Mouse (Mus musculus) erythroblast, embryonic 14.5 days (primary cell): Measurements from ENCODE around the gene Nipsnap3b.

Experiments
- GATA1 ChIP-seq: IDR thresholded peaks from 2 replicates; pipeline ENCODE4 v1.6.1; 2012; ENCODE audit warnings: low read length, inconsistent platforms, mixed read lengths
- TAL1 ChIP-seq: IDR thresholded peaks from 3 replicates; pipeline ENCODE4 v1.6.1; 2012; ENCODE audit warnings: low read length, inconsistent platforms, mixed read lengths

DNA sequence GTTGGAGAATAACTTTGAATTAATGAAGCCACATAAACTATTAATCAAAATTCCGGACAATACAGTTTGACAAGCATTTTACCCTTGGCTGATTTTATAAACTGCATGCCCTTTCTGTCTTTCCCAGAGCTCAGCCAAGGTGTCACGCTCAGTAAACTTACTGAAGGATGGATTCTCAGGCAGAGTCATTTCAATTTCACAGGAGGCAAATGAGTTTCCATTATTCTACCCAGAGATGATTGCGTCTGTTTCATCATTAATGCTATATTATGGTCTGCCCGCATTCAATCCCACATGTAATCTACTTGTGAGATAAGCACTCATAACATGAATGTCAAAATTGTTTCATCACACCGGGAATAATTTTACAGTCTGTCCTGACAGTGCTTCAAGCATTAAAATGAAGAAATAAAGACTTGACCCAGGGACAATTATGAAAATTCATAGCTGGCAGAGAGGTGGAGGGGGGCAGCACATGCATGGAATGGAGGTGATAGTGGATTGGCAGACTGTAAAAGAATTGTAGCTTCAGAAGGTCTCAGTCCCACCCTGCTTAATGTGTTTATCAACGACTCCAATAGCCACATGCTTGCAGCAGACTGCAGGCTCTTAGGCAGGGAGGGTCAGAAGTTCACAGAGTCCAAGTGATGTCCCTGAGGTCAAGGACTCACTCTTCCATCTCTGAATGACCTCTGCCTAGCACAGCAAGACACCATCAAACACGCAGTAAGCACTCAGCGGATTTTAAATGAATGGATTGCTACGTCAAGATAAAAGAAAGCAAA, 34.8 kb downstream of the Nipsnap3b start:
- no peak for TF ChIP-seq GATA1
- no peak for TF ChIP-seq TAL1
